Mouse (Mus musculus): ENCODE results near the gene Cacng7. TPM values are rescaled to one million over a fixed set of nuclear protein-coding genes. Genes with fewer than 3 reads are reported as not detected.

Gene Cacng7
- polyA plus RNA-seq, 1 experiment from 2014 or later: 2.2 TPM

DNA sequence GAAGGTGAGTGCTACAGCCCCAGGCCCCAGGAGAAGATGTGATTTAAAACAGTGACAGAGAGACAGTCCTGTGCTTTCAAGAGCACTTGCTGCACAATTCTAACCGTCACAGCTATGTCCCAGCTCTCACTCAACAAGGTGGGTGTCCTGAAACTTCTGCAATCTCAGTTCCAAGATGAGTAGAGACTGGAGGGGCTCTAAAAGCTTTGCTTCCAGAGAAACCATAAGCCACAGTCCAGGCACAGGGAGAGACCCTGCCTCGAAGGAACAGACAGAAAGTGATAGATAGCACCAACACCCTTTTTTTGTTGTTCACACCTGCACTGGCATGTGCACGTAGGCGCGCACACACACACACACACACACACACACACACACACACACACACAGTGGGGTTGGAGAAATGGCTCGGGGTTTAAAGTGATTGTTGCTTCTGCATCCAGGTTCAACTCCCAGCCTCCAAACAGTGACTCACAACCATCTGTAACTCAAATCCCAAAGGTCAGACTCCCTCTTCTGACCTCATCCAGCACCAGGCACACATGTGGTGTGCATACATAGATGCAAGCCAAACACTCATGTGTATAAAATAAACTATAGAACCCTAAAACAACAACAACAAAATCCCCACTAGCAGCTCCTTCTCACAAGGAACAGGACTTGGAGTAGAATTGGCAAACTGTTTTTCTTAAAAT is 53.4 kb downstream of the Cacng7 start:
- Histone ChIP-seq H3K4me3 (ENCODE audit: low read length) (no peak overlapping the region), H3K27me3 (ENCODE audit: control insufficient read depth, insufficient read depth, low read length) (no peaks in the 10 kb centered on the region), H3K4me2 (replicated peaks; ENCODE audit: low read depth, low read length) (no peak overlapping the region), H3K4me1 (ENCODE audit: control insufficient read depth, insufficient read depth, low read length) (0 out of 2 replicates have a peak, but pooled peaks cover 5% of the 10 kb centered on the region), H3K9me3 (ENCODE audit: control insufficient read depth, low read length) (no peaks in the 10 kb centered on the region), H3K9ac (ENCODE audit: low read depth, low read length) (no peak overlapping the region), H3K27ac (ENCODE audit: low read depth, low read length) (no peak overlapping the region), H3K36me3 (ENCODE audit: control insufficient read depth, insufficient read depth, low read length) (no peaks in the 10 kb centered on the region)
- ATAC-seq (ENCODE audit: low FRiP score, low TSS enrichment): no peak
- WGBS: 69% methylated on average over 6 of the region's 6 CpGs

DNA sequence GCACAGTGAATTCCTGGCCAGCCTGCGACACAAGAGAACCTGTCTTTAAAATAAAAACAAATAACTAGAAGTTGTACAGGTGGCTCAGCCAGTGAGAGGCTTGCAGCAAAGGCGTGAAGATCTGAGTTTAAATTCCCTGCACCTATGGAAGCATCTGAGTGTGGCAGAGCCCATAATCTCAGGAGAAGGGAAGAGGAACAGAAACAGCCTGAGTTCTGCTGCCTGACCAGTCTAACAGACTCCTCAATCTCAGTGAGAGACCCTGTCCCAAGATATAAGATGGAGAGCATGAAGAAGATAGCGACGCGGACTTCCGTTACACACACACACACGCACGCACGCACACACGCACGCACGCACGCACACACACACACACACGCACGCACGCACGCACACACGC is 55.0 kb downstream of the Cacng7 start:
- no peaks in the 10 kb centered on the region for H3K27me3 ChIP-seq (ENCODE audit: control insufficient read depth, insufficient read depth, low read length)
- no peak overlapping the region for H3K4me3 ChIP-seq (ENCODE audit: low read length)
- no peaks in the 10 kb centered on the region for H3K9me3 ChIP-seq (ENCODE audit: control insufficient read depth, low read length)
- H3K27ac ChIP-seq (ENCODE audit: low read depth, low read length): no peak overlapping the region
- H3K9ac ChIP-seq (ENCODE audit: low read depth, low read length): no peak overlapping the region
- 88% methylated on average over 18 of the region's 18 CpGs for WGBS
- no peak for ATAC-seq (ENCODE audit: low FRiP score, low TSS enrichment)
- 0 out of 2 replicates have a peak, but pooled peaks cover 5% of the 10 kb centered on the region for H3K4me1 ChIP-seq (ENCODE audit: control insufficient read depth, insufficient read depth, low read length)
- H3K36me3 ChIP-seq (ENCODE audit: control insufficient read depth, insufficient read depth, low read length): no peaks in the 10 kb centered on the region
- no peak overlapping the region for H3K4me2 ChIP-seq (replicated peaks; ENCODE audit: low read depth, low read length)

DNA sequence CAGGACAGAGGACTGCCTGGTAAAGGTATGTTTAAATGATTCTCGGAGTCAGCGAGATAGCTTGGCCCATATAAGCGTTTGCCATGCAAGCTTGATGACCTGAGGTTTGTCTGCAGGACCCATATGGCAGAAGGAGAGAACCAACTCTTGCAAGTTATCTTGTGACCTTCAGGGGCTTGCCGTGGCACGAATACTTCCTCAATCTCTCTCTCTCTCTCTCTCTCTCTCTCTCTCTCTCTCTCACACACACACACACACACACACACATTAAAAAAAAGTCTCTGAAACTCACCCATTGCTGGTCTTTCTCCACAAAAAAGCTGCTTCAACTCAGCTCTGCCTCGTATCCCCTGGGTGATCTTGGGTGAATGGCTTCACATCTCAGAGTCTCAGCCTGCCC is 56.1 kb downstream of the Cacng7 start:
- H3K4me3 ChIP-seq (ENCODE audit: low read length): no peak overlapping the region
- WGBS: 64% methylated on average over 6 of the region's 6 CpGs

DNA sequence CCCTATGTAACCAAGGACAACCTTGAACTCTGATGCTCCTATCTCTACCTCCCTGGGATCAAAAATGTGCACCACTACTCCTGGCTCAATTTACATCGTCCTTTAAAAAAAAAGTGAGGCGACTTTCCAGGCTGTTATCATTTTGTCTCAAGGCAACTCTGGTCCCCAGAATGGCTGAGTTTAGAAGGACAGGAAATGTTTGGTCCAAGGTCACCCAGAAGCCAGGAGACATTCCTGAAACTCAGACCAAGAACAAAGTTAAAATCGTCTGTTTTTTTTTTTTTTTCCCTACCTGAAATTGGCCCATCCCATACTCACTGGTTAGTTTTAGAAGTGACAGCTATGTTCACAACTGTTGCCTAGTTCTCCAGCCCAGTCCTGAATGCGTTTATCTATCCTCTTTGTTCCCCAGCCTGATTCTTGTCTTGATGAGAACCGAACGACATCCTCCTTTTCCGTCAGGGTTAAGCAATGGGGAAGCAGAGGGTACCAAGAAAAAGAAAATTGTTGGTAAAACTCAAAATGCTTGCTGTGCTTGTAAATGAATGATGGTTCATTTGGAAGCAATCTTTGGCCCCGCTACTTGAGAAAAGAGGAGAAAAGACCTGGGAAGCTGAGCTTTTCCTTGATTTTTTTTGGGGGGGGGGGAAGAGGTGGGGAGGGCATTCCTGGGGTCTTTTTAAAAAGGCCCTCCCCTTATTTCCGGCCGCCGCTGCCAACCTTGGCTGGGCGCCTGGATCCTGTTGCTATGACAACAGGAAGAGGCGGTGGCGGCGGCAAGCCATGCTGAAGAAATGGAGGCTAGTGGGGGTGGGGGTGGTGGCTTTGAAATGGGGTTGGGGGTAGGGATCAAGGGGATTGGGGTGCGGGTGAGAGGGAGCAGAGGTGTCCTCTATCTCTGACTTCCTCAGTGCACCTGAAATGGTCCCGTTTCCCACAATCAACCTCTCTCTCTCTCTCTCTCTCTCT is 57.0 kb downstream of the Cacng7 start:
- 3% methylated on average over 17 of the region's 17 CpGs for WGBS
- H3K4me3 ChIP-seq (ENCODE audit: low read length): peak overlapping the region; percentile 24; the same call in 1 of the 2 replicates
- no peak for ATAC-seq (ENCODE audit: low FRiP score, low TSS enrichment)

More for the DNA sequence above, 56.1 kb downstream of the Cacng7 start:
- ATAC-seq (ENCODE audit: low FRiP score, low TSS enrichment): no peak
- H3K27me3 ChIP-seq (ENCODE audit: control insufficient read depth, insufficient read depth, low read length): no peaks in the 10 kb centered on the region
- H3K36me3 ChIP-seq (ENCODE audit: control insufficient read depth, insufficient read depth, low read length): no peaks in the 10 kb centered on the region
- H3K4me1 ChIP-seq (ENCODE audit: control insufficient read depth, insufficient read depth, low read length): 0 out of 2 replicates have a peak, but pooled peaks cover 5% of the 10 kb centered on the region
- no peak overlapping the region for H3K9ac ChIP-seq (ENCODE audit: low read depth, low read length)
- no peaks in the 10 kb centered on the region for H3K9me3 ChIP-seq (ENCODE audit: control insufficient read depth, low read length)
- H3K27ac ChIP-seq (ENCODE audit: low read depth, low read length): no peak overlapping the region
- H3K4me2 ChIP-seq (replicated peaks; ENCODE audit: low read depth, low read length): no peak overlapping the region

DNA sequence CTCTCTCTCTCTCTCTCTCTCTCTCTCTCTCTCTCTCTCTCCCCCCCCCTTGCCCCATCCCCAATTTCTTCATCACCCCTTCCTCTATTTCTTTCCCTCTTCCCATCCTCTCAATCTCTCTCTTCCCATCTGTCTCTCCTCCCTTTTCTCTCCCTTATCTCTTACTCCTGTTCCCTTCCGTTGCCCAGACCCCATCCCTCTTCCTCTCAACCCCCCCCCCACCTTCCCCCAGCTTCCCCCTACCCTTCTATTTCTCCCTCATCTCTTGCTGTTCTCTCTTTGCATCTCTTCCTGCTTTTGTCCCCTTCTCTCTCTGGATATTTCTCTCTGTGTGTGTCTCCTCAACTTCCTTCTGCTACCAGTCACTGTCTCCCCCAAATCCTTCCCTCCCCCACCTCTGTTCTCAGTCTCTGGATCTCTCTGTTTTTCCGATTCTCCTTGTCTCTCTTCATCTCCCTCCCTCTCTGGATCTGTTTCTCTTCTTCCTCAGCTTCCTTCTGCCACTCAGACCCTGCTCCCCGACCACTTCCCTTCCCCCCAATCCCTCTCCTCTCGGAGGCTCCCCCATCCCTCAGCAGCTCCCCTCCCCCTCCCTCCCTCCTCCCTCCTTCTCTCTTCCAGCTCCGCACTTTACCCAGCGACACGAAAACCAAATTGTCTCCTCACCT is 57.8 kb downstream of the Cacng7 start, which contains the start of gene Cacng8:
Gene Cacng8, plus strand, starts transcription at position 271 of the 668 bp plus-strand sequence.
- Histone ChIP-seq H3K4me1 (ENCODE audit: control insufficient read depth, insufficient read depth, low read length) (0 out of 2 replicates have a peak, but pooled peaks cover 5% of the 10 kb centered on the region), H3K36me3 (ENCODE audit: control insufficient read depth, insufficient read depth, low read length) (no peaks in the 10 kb centered on the region), H3K27me3 (ENCODE audit: control insufficient read depth, insufficient read depth, low read length) (no peaks in the 10 kb centered on the region), H3K9ac (ENCODE audit: low read depth, low read length) (no peak within 1 kb of the TSS), H3K4me3 (ENCODE audit: low read length) (peak within 1 kb of the TSS; percentile 26), H3K9me3 (ENCODE audit: control insufficient read depth, low read length) (no peaks in the 10 kb centered on the region; the same call in 1 of the 2 replicates), H3K4me2 (replicated peaks; ENCODE audit: low read depth, low read length) (peak within 1 kb of the TSS; percentile 37), H3K27ac (ENCODE audit: low read depth, low read length) (no peak within 1 kb of the TSS)
- 3% methylated on average over 7 of the region's 7 CpGs for WGBS
- no peak for ATAC-seq (ENCODE audit: low FRiP score, low TSS enrichment)

More for the DNA sequence above, 57.0 kb downstream of the Cacng7 start:
- Histone ChIP-seq H3K36me3 (ENCODE audit: control insufficient read depth, insufficient read depth, low read length) (no peaks in the 10 kb centered on the region), H3K9me3 (ENCODE audit: control insufficient read depth, low read length) (no peaks in the 10 kb centered on the region; the same call in 1 of the 2 replicates), H3K27me3 (ENCODE audit: control insufficient read depth, insufficient read depth, low read length) (no peaks in the 10 kb centered on the region), H3K27ac (ENCODE audit: low read depth, low read length) (no peak overlapping the region), H3K4me2 (replicated peaks; ENCODE audit: low read depth, low read length) (peak overlapping the region; percentile 37), H3K9ac (ENCODE audit: low read depth, low read length) (no peak overlapping the region), H3K4me1 (ENCODE audit: control insufficient read depth, insufficient read depth, low read length) (0 out of 2 replicates have a peak, but pooled peaks cover 5% of the 10 kb centered on the region)

DNA sequence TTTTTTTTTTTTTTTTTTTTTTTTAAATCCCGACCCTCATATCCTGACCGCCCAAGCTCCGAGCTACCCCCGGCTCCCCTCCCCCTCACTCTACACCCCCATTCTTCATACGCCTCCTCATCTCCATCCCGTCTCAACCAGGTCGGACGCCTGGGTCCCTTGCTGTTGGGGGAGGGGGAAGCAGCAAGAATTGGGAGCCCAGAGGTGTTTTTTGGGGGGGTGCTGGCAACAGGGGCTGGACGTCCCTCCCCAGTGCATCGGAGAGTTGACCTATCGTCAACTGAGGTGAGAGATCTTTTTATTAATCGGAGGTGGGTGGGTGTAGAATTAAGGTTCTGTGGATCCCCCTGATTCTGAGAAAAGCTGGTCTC is 58.3 kb downstream of the Cacng7 start:
- no peak overlapping the region for H3K27ac ChIP-seq (ENCODE audit: low read depth, low read length)
- no peaks in the 10 kb centered on the region for H3K36me3 ChIP-seq (ENCODE audit: control insufficient read depth, insufficient read depth, low read length)
- peak overlapping the region; percentile 26 for H3K4me3 ChIP-seq (ENCODE audit: low read length)
- H3K4me2 ChIP-seq (replicated peaks; ENCODE audit: low read depth, low read length): peak overlapping the region; percentile 37
- no peak for ATAC-seq (ENCODE audit: low FRiP score, low TSS enrichment)
- no peaks in the 10 kb centered on the region; the same call in 1 of the 2 replicates for H3K9me3 ChIP-seq (ENCODE audit: control insufficient read depth, low read length)
- H3K9ac ChIP-seq (ENCODE audit: low read depth, low read length): no peak overlapping the region
- 0 out of 2 replicates have a peak, but pooled peaks cover 5% of the 10 kb centered on the region for H3K4me1 ChIP-seq (ENCODE audit: control insufficient read depth, insufficient read depth, low read length)
- no peaks in the 10 kb centered on the region for H3K27me3 ChIP-seq (ENCODE audit: control insufficient read depth, insufficient read depth, low read length)
- WGBS: 7% methylated on average over 12 of the region's 12 CpGs

DNA sequence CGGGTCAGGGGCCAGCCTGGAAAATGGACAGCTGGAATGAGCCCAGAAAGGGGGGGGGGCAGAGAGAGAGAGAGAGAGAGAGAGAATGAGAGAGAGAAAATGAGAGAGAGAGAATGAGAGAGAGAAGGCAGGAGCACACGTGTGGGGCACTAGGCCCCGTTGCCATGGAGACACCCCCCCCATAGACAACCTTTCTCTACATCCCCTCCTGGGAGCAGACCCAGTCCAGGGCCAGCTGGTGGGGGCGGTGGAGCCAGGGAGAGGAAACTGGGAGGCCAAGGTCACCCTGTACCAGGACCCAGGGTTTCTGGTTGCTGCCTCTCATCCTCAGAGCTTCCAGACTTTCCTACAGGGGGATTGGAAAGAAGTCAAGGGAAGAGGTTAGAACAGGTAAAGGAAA is 59.1 kb downstream of the Cacng7 start:
- Histone ChIP-seq H3K4me3 (ENCODE audit: low read length) (no peak overlapping the region), H3K4me2 (replicated peaks; ENCODE audit: low read depth, low read length) (no peak overlapping the region)
- 18% methylated on average over 4 of the region's 4 CpGs for WGBS

DNA sequence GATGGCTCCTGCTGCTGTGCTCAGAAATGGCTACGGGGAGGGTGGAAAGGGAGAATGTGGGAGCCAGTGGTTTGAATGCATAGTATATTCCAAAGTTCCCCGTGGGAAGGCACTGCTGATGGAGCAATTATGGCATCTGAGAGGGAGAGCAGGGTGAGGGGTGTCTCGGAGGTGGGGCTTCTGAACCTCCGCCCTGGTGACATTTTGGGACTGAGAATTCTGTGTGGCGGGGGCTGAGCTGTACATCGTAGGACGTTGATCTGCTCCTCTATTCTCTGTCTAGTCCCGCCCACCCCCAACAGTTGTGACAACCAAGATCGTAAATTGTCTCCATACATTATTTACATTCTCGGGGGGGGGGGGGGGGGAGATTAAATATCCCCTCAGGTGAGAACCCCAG is 64.6 kb downstream of the Cacng7 start:
- Histone ChIP-seq H3K36me3 (ENCODE audit: control insufficient read depth, insufficient read depth, low read length) (no peaks in the 10 kb centered on the region), H3K9me3 (ENCODE audit: control insufficient read depth, low read length) (no peaks in the 10 kb centered on the region; the same call in 1 of the 2 replicates), H3K4me2 (replicated peaks; ENCODE audit: low read depth, low read length) (no peak overlapping the region), H3K27ac (ENCODE audit: low read depth, low read length) (no peak overlapping the region), H3K9ac (ENCODE audit: low read depth, low read length) (no peak overlapping the region), H3K27me3 (ENCODE audit: control insufficient read depth, insufficient read depth, low read length) (no peaks in the 10 kb centered on the region), H3K4me3 (ENCODE audit: low read length) (no peak overlapping the region), H3K4me1 (ENCODE audit: control insufficient read depth, insufficient read depth, low read length) (no peaks in the 10 kb centered on the region)
- 60% methylated on average over 10 of the region's 10 CpGs for WGBS
- 0 out of 2 replicates have a peak, but pooled peaks have one; percentile 41 for ATAC-seq (ENCODE audit: low FRiP score, low TSS enrichment)

More for the DNA sequence above, 59.1 kb downstream of the Cacng7 start:
- Histone ChIP-seq H3K4me1 (ENCODE audit: control insufficient read depth, insufficient read depth, low read length) (0 out of 2 replicates have a peak, but pooled peaks cover 5% of the 10 kb centered on the region), H3K27ac (ENCODE audit: low read depth, low read length) (no peak overlapping the region), H3K9ac (ENCODE audit: low read depth, low read length) (no peak overlapping the region), H3K27me3 (ENCODE audit: control insufficient read depth, insufficient read depth, low read length) (no peaks in the 10 kb centered on the region), H3K36me3 (ENCODE audit: control insufficient read depth, insufficient read depth, low read length) (no peaks in the 10 kb centered on the region), H3K9me3 (ENCODE audit: control insufficient read depth, low read length) (no peaks in the 10 kb centered on the region; the same call in 1 of the 2 replicates)
- peak; percentile 36; the same call in 1 of the 2 replicates for ATAC-seq (ENCODE audit: low FRiP score, low TSS enrichment)
